Mouse (Mus musculus) urinary bladder, adult 18-20 months (tissue): Measurements from ENCODE around the gene Rabgap1l.
"Not testable (repeated sequence)": the region's sequence is repeated elsewhere in the genome, so short reads cannot be mapped to it uniquely, and the experiment has no call there.

Experiments used
- DNase-seq, 2 experiments: peaks; one replicate each; pipeline ENCODE4 v3.0.0; 2022; ENCODE audit warnings: low spot score in 2 of 2, mixed read lengths in 2 of 2

Rabgap1l gene

DNA sequence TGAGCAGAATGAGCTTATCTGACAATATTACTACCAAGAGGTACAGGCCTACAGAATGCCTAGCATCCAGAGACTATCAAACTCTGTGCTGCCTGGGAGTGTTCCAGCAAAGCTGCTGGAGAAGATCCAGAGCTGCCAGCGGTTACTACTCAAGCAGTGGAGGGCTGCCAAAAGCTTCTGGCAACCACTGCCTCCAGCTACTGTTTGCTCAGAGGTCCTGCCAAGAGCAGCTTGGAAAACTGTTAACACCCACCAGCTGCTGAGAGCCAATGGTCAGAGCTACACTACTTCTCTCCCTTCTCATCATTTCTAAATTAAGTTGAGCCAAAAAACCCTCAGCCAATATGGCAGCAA, 99.9 kb downstream of the Rabgap1l start:
- DNase-seq: peak; percentile 37 to 74

GRCm38 (mm10) chr1:160692224-160693093, 100.6 kb downstream of the Rabgap1l start:
- DNase-seq: no peak

GRCm38 (mm10) chr1:160691196-160691590, 101.8 kb downstream of the Rabgap1l start:
- no peak for DNase-seq

DNA sequence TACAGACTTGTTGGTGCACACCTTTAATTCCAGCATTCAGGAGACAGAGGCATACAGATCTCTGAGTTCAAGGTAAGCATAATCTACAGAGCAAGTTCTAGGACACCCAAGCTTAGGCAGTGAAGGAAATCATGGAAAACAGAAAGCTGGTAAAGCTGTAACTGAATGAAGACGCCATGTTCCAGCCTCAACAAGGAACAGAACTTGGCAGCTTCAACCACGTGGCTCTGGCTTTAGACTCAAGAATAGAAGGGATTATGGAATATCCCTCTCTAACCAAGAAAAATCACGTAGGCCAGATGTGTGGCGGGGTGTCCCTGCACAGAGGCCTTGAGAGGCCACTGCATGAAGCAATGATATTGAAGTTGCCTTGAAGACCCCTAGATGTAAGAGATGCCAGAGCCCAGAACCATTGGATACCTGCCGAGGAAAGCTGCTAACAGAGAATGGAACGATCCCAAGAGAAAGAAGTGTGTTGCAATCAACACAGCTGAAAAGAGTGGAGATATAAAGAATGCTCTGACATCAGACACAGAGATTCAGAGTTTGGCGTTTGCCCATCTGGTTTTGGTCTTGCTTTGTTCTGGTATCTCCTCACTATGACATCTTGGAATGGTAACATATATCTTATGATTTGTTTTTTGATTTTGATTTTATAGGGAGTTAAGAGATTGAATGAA, 102.4 kb downstream of the Rabgap1l start:
- DNase-seq: no peak

DNA sequence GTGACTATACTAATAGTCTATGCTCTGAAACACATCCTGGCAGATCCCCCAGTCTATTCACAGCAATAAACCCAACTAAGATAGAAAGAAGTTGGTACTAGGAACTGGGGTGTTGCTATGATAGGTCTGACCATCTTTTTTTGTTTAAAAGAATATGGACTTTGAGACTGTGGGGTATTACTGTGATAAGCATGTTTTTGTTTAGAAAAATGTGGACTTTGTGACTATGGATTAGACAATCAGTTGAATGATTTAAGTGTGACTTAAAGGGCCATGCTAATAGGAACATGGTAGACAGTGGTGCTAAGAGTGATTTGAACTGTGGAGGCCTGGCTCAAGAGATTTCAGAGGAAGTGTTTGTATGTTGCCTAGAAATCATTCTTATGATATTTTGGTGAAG, 103.5 kb downstream of the Rabgap1l start:
- DNase-seq: no peak

GRCm38 (mm10) chr1:160684251-160684650, 108.8 kb downstream of the Rabgap1l start:
- no peak for DNase-seq

DNA sequence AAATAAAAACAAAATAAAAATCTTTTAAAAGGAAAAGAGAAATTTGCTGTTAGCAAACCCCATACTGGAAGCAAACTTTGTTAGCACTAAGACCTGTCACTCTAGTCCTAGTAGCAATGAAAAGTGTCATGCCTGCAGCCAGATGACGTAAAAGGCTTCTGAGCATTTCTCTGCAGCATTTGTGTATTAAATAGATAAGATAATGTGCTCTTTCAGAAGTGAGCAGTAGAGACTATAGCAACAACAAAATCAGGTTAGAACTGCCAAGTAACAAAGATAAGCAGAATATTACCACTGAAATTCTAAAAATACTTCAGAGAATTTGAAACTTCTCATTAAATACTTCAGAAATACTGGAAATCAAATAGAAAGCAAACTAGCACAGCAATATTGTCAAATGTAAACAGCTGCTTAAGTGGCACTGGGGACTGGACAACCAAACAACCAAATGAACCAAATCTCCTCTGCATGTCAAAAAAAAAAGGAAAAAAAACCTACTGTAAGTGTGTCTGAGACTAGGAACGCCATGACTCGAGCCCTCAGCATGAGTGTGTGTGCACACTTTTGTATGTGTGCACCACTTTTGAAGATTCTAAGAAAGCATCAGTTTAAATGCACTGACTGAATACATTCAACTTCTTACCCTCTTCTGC, 111.5 kb downstream of the Rabgap1l start:
- no peak for DNase-seq

DNA sequence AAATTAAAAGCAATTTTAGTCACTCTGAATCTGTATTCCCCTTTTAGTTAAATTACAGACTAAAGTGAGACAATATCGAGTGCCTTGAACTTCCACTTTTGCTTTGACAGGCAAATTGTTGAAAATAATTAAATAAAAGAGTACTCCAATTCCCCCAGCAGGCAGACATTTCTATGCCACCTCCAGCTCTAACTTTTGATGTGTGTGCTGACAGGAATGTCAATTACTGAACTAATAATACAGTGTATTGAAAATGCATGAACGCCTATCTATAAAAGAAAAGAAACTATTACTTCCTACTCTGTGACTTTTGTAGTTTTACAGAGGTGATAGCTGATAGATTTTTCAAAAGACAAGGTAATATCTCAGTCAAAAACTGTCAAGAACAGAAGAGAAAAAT, 118.2 kb downstream of the Rabgap1l start:
- DNase-seq: no peak

GRCm38 (mm10) chr1:160672088-160672814, 120.8 kb downstream of the Rabgap1l start:
- DNase-seq: no peak

DNA sequence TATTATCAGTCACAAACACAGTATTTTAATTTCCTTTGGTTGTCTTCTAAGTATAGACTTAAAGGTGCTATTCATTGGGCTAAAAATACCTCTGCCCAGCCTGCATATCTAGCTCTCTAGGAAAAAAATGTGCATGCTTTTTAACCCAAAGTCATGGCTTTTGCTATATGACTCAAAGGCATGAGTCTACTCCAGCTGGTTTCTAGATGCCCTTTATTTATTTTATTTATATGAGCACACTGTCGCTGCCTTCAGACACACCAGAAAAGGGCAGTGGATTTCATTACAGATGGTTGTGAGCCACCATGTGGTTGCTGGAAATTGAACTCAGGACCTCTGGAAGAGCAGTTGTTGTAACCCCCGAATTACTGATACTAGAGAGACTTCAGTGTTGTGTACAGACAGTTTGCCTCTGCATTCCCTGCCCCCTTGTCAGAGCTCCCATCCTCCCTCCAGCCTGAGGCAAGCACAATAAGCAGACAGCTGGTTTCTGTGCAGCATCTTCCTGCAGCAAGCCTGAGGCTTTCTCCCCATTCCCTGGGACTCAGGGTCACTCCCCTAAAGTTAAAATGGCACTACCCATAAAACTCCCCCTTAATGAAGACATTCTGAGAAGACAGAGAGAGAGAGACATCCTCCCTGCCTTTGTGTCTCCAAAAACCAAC, 137.1 kb downstream of the Rabgap1l start:
- DNase-seq: no peak

- DNase-seq: no peak
These were observed 141.3 kb downstream of the Rabgap1l start for GRCm38 (mm10) chr1:160651691-160652090.

- DNase-seq: no peak
These were observed 147.6 kb downstream of the Rabgap1l start for GRCm38 (mm10) chr1:160645416-160645815.

GRCm38 (mm10) chr1:160628213-160628932, 164.6 kb downstream of the Rabgap1l start:
- DNase-seq: no peak

- DNase-seq: not testable (repeated sequence)
These were observed 168.5 kb downstream of the Rabgap1l start for GRCm38 (mm10) chr1:160624354-160625120.

GRCm38 (mm10) chr1:160618201-160618600, 174.8 kb downstream of the Rabgap1l start:
- no peak for DNase-seq

DNA sequence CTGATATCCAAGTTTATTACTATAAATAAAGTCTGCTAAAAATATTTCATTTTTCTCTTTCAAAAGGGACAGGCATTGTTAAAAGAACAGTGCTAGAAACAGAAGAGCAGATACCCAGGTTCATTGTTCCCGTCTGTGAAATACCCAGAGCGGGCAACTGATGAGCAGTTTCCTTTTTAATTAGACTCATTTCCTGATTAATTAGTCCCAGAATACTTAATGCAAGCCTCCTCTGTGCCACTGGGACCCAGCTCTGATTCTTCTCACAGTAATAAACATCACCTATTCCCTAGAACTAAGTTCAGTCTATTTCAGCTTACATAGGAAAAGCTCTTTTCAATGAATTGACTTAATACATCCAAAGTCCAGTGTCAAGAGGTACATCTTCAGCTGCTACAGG, 186.6 kb downstream of the Rabgap1l start:
- no peak for DNase-seq

DNA sequence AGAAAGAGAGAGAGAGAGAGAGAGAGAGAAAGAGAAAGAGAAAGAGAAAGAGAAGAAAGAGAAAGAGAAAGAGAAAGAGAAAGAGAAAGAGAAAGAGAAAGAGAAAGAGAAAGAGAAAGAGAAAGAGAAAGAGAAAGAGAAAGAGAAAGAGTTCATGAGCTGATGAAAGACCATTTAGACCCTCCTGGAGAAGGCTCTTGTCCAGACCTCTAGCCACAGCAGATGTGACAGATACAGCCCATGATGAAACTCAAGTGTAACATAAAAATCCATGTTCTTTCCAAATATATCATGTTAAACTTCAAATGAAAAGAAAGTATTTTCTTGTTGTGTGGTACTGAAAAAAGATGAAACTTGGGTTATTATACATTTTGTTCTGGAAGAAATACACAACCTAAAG, 189.7 kb downstream of the Rabgap1l start:
- not testable (repeated sequence) for DNase-seq

DNA sequence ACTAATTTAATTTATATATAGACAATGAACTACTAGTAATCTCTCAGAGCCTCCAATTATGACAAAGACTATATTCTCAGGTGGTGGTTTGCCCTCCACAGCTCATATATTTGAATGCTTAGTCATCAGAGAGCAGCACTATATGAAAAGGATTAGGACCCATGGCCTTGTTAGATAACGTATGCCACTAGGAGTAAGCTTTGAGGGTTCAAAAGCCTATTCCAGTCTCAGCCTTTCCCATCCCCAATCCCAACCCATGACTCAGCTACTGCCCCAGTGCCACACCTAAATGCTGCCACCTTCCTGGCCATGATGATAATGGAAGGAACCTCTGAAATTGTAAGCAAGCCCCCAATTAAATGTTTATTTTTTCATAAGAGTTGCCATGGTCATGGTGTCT, 195.6 kb downstream of the Rabgap1l start:
- no peak for DNase-seq

GRCm38 (mm10) chr1:160596948-160597270, 196.1 kb downstream of the Rabgap1l start:
- no peak for DNase-seq
